Mouse (Mus musculus) cerebellum, postnatal 14 days (tissue): ENCODE results near the gene 9230112D13Rik.
A peak's percentile ranks its signal among the peaks of the same experiment; 100 is the strongest.

Experiments
- DNase-seq, 2 experiments: peaks; one replicate each; pipeline ENCODE4 v3.0.0; 2021; ENCODE audit warnings: mixed read lengths in 2 of 2

9230112D13Rik gene

GRCm38 (mm10) chr14:34540685-34541162, 18.1 kb upstream of the 9230112D13Rik start:
- DNase-seq, result no peak

- DNase-seq, result no peak
These were observed 13.3 kb upstream of the 9230112D13Rik start for GRCm38 (mm10) chr14:34535883-34536282.

GRCm38 (mm10) chr14:34533537-34533936, 10.9 kb upstream of the 9230112D13Rik start:
- no peak for DNase-seq

- no peak for DNase-seq
These were observed 9.9 kb upstream of the 9230112D13Rik start for GRCm38 (mm10) chr14:34532536-34532935.

- DNase-seq, result no peak
These were observed 6.2 kb upstream of the 9230112D13Rik start for GRCm38 (mm10) chr14:34528804-34529203.

- no peak for DNase-seq
These were observed 4.5 kb downstream of the 9230112D13Rik start for GRCm38 (mm10) chr14:34517959-34518544.

- DNase-seq, result no peak
These were observed 5.5 kb downstream of the 9230112D13Rik start for GRCm38 (mm10) chr14:34516960-34517577.

- no peak for DNase-seq
These were observed 6.7 kb downstream of the 9230112D13Rik start for GRCm38 (mm10) chr14:34515860-34516259.

- DNase-seq, result peak in 1 of 2 experiments; percentile 17
These were observed 8.5 kb downstream of the 9230112D13Rik start for GRCm38 (mm10) chr14:34514120-34514519.

GRCm38 (mm10) chr14:34512602-34513001, 10.0 kb downstream of the 9230112D13Rik start:
- no peak for DNase-seq

GRCm38 (mm10) chr14:34511901-34512300, 10.7 kb downstream of the 9230112D13Rik start:
- no peak for DNase-seq

- DNase-seq, result no peak
These were observed 13.7 kb downstream of the 9230112D13Rik start for GRCm38 (mm10) chr14:34508842-34509439.

GRCm38 (mm10) chr14:34508187-34508840, 14.3 kb downstream of the 9230112D13Rik start:
- DNase-seq, result no peak

- no peak for DNase-seq
These were observed 17.3 kb downstream of the 9230112D13Rik start for GRCm38 (mm10) chr14:34505309-34505708.

GRCm38 (mm10) chr14:34504377-34504776, 18.2 kb downstream of the 9230112D13Rik start:
- DNase-seq, result peak; percentile 27 to 28

GRCm38 (mm10) chr14:34503759-34504158, 18.8 kb downstream of the 9230112D13Rik start:
- no peak for DNase-seq

- no peak for DNase-seq
These were observed 19.3 kb downstream of the 9230112D13Rik start, which contains the start of gene Bmpr1a for GRCm38 (mm10) chr14:34503325-34503647. Gene Bmpr1a (minus strand): TSS chr14:34503341.

- peak; percentile 91 to 97 for DNase-seq
These were observed 19.9 kb downstream of the 9230112D13Rik start for GRCm38 (mm10) chr14:34502475-34503324.

- DNase-seq, result peak; percentile 64 to 67
These were observed 20.7 kb downstream of the 9230112D13Rik start for GRCm38 (mm10) chr14:34501804-34502474.

- DNase-seq, result no peak
These were observed 21.2 kb downstream of the 9230112D13Rik start for GRCm38 (mm10) chr14:34501447-34501803.

- no peak for DNase-seq
These were observed 22.3 kb downstream of the 9230112D13Rik start for GRCm38 (mm10) chr14:34500309-34500708.

- no peak for DNase-seq
These were observed 22.9 kb downstream of the 9230112D13Rik start for GRCm38 (mm10) chr14:34499664-34500063.
